Mouse (Mus musculus) brain, embryonic 14.5 days (tissue): ENCODE data around the gene Nudt6.

Experiments
- CTCF ChIP-seq: fragments of 200-500 bp; IDR thresholded peaks from 2 replicates; pipeline ENCODE4 v1.5.1; 2012; ENCODE audit warnings: inconsistent platforms, mild to moderate bottlenecking, moderate library complexity, borderline replicate concordance; ENCODE audit not compliant: insufficient read depth, insufficient read length; ENCODE audit errors: extremely low read depth
- POLR2A ChIP-seq: fragments of 200-500 bp; IDR thresholded peaks from 2 replicates; pipeline ENCODE4 v1.6.1; 2012; ENCODE audit warnings: mild to moderate bottlenecking, inconsistent platforms, borderline replicate concordance; ENCODE audit not compliant: poor library complexity, insufficient read depth, insufficient read length, severe bottlenecking; ENCODE audit errors: extremely low read depth

DNA sequence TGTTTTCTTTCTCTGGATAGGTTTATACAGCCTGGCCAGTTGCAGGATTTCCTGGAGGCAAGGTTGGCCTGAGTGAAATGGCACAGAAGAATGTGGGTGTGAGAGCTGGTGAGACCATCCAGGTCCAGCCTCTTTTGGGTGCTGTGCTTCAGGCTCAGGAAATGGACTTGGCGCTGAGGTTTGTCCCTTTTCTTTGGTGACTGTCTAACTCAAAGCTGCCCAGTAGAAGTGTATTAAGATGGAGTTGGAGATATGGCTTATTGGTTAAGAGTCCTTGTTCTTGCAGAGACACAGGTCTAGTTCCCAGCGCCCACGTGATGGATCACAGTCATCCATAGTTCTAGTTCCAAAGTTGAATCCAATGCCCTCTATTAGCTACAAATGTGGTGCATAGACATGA lies 6.1 kb upstream of the Nudt6 start:
- TF ChIP-seq POLR2A, result no peak
- no peak for TF ChIP-seq CTCF
